Mouse (Mus musculus): ENCODE data around the gene Ppa2.

The Ppa2 gene

GRCm38 (mm10) chr3:133309954-133310808, at the start of gene Ppa2:
Gene Ppa2 (plus strand): TSS chr3:133310110.
- peak; percentile 81 for DNase-seq

- DNase-seq = peak; percentile 48
Measured at GRCm38 (mm10) chr3:133271887-133272286, 38.0 kb upstream of the Ppa2 start.

- DNase-seq = no peak
Measured at GRCm38 (mm10) chr3:133284587-133284986, 25.3 kb upstream of the Ppa2 start.

GRCm38 (mm10) chr3:133288795-133289194, 21.1 kb upstream of the Ppa2 start:
- no peak for DNase-seq

GRCm38 (mm10) chr3:133304328-133304727, 5.6 kb upstream of the Ppa2 start:
- DNase-seq = no peak

- DNase-seq = no peak
Measured at GRCm38 (mm10) chr3:133308361-133308760, 1.5 kb upstream of the Ppa2 start.

- DNase-seq = peak; percentile 54
Measured at GRCm38 (mm10) chr3:133309359-133309758, 551 bp upstream of the Ppa2 start.

GRCm38 (mm10) chr3:133310809-133311179, 884 bp downstream of the Ppa2 start:
- no peak for DNase-seq

- DNase-seq = no peak
Measured at GRCm38 (mm10) chr3:133312331-133312730, 2.4 kb downstream of the Ppa2 start.

GRCm38 (mm10) chr3:133312850-133313249, 2.9 kb downstream of the Ppa2 start:
- no peak for DNase-seq

- DNase-seq = peak; percentile 45
Measured at GRCm38 (mm10) chr3:133313491-133314199, 3.7 kb downstream of the Ppa2 start.

- DNase-seq = peak; percentile 39
Measured at GRCm38 (mm10) chr3:133314475-133314874, 4.6 kb downstream of the Ppa2 start.

GRCm38 (mm10) chr3:133315011-133315410, 5.1 kb downstream of the Ppa2 start:
- DNase-seq = no peak

- no peak for DNase-seq
Measured at GRCm38 (mm10) chr3:133315647-133316046, 5.7 kb downstream of the Ppa2 start.

- DNase-seq = no peak
Measured at GRCm38 (mm10) chr3:133317845-133318244, 7.9 kb downstream of the Ppa2 start.

- DNase-seq = no peak
Measured at GRCm38 (mm10) chr3:133318596-133318995, 8.7 kb downstream of the Ppa2 start.

- no peak for DNase-seq
Measured at GRCm38 (mm10) chr3:133319795-133320194, 9.9 kb downstream of the Ppa2 start.

- DNase-seq = no peak
Measured at GRCm38 (mm10) chr3:133320313-133320712, 10.4 kb downstream of the Ppa2 start.

GRCm38 (mm10) chr3:133321928-133322327, 12.0 kb downstream of the Ppa2 start:
- no peak for DNase-seq

- no peak for DNase-seq
Measured at GRCm38 (mm10) chr3:133322552-133322951, 12.6 kb downstream of the Ppa2 start.

- no peak for DNase-seq
Measured at GRCm38 (mm10) chr3:133325135-133325534, 15.2 kb downstream of the Ppa2 start.

GRCm38 (mm10) chr3:133328551-133328950, 18.6 kb downstream of the Ppa2 start:
- no peak for DNase-seq

- no peak for DNase-seq
Measured at GRCm38 (mm10) chr3:133329406-133329805, 19.5 kb downstream of the Ppa2 start.

GRCm38 (mm10) chr3:133331184-133331866, 21.4 kb downstream of the Ppa2 start:
- no peak for DNase-seq
